Mouse (Mus musculus) embryo, embryonic 9.5 days (tissue): Measurements from ENCODE around the gene Atp1a3.

Experiments
- DNase-seq: peaks from one replicate; pipeline ENCODE4 v3.0.0-alpha.2; 2017; ENCODE audit errors: extremely low spot score

The Atp1a3 gene

DNA sequence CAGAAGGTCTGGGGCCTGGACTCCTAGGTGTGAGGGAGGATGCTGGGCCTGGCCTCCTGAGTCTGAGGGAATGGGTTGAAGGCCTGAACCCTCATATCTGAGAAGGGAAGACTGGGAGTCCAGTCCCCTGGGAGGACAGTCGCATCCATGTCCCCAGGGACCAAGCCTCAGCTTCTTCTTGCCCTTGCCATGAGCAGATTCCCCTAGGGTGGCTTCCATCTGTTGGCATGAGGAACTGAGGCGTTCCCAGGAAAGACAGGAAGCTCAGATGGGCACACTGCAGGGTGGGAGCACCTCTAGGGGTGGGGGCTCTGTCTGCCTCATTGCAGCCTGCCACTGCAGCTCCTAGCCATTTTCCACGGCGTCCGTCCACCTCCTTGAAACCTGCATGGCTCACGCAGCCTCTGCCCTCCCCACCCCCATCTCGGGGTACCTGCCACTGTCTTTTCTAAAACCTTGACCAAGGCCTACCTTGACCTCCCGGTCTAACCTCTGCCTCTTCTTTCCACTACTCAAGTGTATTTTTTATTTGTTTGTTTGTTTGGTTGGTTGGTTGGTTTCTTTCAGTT lies 1.9 kb downstream of the Atp1a3 start:
- DNase-seq, result no peak

DNA sequence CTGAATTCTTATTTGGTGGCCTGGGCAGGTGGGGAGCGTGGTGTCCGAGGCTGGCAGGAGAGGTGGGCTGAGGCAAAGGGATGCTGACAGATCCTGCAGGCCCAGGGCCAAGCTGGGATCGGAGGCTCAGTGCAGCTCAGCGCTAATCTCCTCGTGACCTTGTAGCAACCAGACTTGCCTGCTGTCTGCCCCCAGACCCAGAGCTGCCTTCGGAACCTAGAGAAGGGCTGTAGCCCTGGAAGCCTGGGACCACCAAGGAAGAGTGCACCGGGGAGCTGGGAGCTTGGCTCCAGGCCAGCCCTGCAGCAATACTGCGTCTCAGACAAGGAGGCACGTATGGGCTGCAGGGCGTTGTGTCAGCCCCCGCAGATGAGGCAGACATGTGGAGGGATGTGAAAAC lies 2.5 kb downstream of the Atp1a3 start:
- DNase-seq, result no peak

DNA sequence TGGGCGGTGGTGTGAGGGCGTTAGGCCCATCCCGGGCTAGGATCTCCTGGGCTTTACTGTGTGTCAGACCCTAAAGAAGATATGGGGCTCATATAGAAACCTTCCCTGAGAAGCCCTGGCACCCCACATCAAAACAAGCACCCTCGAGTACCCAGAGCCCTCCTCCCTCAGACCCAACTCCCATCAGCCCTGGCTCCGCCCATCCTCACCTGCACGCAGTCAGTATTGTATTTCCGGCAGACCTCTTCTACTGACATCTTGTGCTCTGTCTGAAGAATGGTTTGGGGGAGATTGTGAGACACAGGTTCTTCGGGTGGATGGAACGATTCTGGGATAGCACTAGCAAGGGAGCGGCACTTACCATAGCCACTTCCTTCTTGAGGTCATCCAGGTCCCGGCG lies 5.0 kb downstream of the Atp1a3 start:
- DNase-seq, result no peak

DNA sequence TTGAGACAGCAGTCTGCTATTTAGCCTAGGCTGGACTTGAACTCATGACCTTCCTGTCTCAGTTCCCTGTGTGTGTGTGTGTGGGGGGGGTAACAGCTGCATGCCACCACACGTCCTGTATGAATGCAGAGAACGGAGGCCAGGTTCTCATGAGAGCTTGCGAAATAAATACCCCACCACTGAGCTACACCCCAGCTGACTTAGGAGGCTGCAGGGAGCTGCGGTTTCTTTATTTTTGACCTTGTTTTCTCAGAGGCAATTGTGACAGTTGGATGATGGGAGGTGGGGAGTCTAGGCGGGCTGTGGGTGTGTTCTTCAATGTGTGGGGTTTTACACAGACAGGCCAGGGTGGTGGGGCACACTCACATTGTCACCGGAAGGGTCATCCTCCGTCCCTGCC lies 5.5 kb downstream of the Atp1a3 start:
- DNase-seq, result no peak

DNA sequence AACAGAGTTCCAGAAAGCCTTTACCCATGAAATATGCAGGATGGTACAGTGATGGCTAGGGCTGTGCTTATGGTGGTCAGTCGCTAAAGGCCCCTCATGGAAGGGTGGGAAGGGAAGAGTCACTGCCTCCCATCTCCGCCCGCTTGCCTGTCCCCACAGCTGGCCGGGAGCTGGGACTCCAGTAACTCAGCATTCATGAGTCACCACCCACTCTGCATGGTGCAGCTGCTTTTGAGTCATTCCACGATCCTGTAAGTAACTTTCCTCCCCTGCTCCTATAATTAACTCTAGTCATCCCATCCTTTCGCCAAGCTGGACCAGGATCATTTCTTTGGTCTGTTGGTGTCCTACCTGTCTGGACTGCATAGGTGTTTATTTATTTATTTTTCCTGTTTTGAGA lies 12.7 kb downstream of the Atp1a3 start:
- no peak for DNase-seq

DNA sequence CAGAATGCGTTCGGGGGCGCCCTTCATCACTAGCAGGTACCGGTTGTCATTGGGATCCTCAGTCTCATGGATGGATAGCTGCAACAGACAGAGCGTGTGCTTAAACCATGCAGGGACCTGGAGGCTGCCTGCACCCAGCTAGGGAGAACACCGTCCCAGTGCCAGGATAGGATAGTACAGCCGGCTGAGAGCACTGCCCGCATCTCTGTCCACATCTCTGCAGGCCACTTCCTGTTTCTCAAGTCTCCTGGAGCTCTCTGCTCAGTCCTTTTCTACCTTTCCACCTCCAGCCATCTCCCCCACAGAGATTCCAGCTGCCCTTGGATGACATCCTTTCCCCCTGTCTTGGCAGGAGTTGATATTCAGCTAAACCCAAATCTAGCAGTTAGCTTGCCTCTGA lies 15.3 kb downstream of the Atp1a3 start:
- DNase-seq, result no peak

DNA sequence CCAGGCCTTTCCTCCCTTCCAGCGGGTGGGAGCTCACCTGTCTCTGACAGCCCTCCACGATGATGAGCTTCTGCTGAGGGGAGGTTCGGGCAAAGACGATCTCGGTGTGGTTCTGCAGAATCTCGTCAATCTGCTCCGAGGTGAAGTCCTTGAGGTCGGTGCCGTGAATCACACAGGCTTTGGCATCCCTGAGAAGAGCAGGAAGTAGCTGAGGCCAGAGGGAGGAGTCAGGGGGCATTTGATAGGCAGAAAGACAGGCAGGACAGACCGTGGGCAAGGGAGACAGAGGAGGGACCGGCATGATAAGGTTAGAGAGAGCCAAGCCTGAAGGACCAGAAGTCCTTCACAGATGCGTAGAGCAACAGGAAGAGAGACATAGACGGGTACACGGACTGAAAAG lies 17.8 kb downstream of the Atp1a3 start:
- no peak for DNase-seq

DNA sequence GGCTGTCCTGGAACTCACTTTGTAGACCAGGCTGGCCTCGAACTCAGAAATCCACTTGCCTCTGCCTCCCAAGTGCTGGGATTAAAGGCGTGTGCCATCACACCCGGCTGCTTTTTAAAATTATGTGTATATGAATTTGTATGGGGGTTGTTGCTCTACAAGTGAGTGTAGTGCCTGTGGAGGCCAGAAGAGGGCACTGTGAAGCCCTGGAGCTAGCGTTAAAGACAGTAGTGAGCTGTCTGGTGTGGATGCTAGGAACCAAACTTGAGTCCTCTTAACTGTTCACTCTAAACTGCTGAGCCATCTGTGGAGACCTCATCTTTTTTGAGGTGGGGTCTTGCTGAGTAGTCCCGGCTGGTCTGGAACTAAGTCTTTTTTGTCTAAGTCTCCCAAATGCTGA lies 20.0 kb downstream of the Atp1a3 start:
- DNase-seq, result no peak

DNA sequence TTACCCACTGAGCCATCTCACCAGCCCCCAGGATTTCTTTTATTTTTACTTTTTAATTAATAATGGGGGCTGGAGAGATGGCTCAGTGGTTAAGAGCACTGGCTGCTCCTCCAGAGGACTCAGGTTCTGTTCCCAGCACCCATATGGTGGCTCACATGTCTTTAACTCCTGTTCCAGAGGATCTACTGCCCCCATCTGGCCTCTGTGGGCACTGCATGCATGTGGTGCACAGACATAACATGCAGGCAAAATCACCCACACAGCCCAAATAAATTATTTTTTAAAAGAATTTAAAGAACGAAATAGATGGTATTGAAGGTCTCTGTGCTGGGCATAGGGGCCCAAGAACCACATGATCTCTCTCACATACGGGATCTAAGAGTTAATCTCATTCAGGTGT lies 21.5 kb downstream of the Atp1a3 start:
- no peak for DNase-seq

DNA sequence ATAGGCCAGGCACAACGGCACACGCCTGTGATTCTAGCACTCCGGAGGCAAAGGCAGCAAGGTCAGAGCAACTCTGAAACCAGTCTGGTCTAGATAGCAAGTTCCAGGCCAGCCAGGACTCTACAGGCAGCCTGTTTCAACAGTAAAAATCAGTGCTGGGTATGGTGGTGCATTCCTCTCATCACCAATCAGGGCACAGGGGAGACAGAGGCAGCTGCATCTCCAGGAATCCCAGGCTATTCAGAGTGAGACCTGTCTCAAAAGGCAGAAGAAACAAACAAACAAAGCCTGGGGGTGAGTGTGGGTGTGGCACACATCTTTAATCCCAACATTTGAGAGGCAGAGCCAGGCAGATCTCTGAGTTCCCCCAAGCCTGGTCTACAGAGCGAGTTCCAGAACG lies 22.4 kb downstream of the Atp1a3 start:
- DNase-seq, result no peak

DNA sequence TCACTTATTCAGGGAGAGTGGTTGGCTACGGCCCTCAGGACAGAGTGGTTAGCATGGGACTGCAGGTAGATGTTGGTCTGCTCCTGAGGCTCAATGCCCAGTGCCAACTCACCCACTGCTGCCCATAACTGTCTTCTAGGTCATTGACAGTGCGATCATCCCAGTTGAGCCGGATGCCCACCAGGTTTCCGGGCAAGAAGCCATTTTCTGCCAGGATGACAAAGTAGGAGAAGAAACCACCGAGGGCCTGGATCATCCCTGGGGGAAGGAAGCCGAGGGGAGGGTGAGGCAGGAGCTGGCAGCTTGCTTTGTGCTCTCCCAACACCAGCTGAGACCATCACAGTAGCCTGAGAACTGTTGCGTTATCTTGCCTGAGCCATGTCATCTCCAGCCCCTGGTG lies 25.3 kb downstream of the Atp1a3 start:
- DNase-seq, result no peak

DNA sequence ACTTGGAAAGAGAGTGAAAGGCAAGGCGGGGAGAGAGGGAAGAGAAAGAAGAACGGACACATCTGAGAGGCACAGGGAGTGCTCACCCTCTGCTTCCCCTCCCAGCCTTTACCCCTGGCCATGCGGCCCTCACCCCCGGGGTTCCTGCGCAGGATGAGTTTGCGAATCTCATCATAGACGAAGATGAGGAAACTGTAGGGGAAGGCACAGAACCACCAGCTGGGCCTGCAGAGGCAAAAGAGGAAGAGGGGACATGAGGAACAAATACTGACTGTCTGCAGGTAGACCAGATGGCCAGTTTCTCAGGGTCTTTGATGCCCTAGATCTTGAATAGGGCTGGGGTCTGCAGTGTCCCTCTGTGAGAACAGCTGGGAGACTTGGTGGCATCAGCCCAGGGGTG lies 27.0 kb downstream of the Atp1a3 start:
- DNase-seq, result no peak

DNA sequence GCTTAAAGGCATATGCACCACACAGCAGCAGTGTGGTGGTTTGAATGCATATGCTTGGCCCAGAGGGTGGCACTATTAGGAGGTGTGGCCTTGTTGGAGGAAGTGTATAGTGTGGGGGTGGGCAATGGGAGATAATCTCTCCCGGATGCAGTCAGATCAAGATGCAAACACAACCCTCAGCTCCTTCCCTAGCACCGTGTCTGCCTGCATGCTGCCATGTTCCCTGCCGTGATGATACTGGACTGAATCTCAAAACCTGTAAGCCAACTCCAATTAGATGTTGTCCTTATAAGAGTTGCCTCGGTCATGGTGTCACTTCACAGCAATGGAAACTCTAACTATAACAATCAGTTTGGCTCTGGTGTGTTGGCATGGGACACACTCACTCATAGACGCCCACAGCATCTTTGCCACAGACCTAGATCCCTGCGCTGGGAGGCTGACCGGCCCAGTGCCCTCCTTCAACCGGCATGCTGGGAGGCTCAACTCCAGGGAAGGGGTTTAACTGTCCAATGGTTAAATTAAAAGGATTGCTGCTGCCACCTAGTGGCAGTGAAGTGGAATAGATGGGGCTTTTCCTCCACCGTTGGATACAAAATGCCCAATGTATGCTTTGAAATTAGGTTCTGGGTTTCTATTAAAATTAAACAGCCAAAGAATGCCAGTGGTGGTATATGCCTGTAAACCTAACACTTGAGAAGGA lies 30.7 kb downstream of the Atp1a3 start:
- DNase-seq, result peak; percentile 51

DNA sequence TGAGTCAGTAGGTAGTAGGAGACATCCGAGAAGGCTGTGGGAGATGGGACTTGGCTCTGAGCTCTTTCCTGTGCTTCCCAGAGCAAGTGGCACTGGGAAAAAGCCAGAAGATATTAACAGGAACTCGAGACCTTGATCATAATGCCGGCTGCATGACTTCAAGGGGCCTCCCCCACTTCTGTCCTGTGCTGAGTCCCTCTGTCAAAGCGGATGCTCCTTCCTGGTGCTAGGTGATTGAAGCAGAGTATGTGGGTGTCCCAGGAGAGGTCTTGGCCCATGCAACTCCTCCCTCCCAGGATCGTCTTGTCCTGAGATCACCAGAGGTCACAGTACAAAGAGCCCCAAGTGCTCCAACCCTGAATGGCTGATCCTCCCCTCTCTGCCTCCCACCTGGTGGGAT lies 31.9 kb downstream of the Atp1a3 start:
- no peak for DNase-seq

DNA sequence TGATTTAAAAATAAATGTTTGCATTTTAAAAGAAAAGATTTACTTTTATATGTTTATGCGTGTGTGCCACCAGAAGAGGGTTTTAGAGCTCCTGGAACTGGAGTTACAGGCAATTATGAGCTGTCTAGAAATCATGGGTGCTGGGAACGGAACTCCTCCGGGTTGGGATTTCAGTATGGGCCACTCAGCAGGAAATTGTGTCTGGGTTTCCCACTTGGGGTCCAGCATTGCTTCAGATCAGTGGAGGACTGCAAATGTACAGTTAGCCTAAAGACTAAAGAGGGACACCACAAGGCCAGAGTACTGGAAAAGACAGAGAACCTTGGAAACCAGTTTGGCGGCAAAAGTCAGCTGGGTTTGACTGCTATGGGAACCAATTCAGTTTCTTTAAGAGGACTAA lies 32.5 kb downstream of the Atp1a3 start:
- DNase-seq, result no peak

DNA sequence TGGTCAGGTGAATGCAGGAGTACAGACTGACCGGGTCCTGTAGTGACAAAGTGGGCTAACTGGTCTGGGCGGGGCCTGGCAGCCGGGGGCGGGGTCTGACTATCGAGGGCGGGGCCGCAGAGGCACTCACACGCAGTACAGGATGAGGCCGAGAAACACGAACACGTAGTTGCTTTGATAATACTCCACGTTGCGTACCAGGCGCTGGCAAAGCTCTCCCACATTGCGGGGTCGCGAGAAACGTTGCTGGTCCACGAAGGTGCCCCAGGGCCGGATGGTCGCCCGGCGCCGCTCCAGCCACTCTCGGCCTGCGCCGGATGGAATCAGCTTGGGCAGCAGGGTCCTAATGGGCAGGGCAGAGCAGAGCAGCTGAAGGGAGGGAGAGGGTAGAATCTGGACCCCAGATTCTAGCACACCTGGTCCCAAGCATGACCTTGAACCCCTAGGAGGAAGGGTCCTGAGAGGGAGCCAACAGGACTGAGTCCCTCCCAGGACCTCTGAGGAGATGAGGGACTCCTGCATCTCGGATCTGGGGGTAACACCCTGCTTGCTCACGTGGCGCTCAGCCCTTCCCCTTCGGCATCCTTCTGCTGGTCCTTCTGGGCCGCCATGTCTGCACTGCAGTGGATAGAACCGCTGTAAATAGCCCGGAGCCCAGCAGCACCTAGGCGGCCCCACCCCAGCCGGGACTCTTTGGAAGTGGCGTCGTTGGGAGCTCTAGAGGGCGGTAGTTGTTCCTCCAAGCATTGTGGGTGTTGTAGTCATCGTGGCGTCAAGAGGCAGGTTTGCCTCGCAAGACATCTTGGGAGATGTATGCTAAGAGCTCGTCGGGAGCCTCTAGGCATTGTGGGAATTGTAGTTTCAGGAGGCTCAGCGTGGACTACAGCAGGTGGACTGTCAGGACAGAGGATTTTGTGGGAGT lies 33.5 kb downstream of the Atp1a3 start, which contains the start of gene Rabac1:
Gene Rabac1 (minus strand): TSS at position 783 of the 922 bp plus-strand sequence.
- DNase-seq, result peak; percentile 89

DNA sequence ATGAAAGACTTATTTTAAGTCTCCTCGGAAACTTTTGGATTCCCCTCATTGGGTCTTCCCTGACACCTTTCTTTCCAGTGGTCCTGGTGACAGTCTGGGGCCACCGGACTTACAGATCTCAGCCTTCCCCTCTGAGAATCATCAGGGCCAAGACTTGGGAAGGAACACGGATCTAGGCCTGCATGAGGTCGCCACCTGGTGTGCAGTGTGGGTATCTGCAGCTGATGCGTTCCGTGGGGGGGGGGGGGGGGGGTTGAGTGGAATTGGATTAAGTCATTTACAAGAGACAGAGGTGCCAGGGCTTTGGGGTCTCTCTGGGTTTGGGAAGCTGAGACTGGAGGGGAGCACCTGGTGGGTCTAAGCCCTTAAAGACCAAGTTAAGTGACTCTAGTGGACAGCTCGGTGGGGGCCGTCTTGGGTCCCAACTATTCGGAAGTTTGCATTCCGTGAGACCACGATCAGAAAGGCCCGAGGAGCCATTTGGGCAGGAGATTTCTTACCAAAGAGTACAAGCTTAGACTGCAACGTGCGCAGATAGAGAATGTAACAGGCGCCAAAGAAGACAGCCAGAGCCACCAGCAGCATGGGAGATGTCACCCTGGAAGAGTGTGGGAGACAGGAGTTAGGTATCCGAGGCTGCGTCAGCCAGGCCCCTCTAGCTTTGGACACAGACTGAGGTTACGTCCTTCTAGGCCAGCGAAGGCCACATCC lies 34.3 kb downstream of the Atp1a3 start:
- DNase-seq, result peak; percentile 70

DNA sequence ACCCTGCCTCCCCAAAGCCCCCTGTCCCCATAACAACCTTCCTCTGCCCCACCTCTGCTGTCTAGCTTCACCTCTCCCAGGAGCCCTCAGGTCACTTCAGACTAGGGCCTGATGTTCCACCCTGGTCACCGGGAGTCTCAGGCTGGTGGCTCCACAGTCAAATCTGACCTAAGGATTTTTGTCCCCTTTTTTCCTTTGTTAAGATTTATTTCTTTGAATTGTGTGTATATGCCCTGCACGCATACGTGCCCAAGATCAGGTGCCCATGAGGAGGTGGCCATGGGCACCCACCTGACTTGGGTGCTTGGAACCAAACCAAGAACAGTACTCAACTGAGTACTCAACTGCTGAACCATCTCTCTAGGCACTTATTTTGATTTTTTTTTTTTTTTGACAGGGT lies 35.4 kb downstream of the Atp1a3 start:
- DNase-seq, result no peak

DNA sequence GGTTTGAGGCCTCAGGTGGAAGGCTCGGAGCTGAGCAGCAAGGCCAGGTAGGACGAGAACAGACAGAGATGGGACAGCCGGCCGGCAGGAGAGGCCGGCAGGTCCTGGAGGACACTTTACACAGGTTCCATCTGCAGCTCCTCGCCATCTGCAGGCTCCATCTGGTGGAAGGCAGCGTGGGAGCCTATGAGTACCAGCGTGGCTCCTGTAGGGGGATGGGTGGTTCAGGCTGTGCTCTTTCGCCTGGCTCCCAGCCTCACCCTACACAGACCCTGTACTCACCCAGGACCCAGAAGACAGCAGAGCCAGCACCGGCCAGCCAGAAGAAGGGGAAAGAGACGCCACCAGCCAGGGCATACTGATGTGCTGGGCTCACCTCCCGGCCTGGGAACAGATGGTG lies 36.0 kb downstream of the Atp1a3 start:
- DNase-seq, result no peak

DNA sequence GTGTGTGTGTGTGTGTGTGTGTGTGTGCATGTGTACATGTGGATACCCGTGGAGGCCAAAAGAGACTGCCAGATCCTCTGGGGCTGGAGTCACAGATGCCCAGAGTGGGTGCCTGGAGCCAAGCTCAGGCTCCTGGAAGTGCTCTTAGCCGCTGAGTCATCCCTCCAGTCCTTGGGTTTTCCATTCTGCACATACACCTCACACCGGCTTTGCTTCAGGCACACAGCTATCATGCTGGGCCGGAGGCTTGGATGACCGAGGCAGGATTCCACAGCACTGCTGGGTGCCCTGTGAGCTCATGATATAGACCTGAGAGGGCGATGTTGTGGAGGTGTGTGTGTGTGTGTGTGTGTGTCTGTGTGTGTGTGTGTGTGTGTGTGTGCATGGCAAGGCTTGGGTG lies 37.3 kb downstream of the Atp1a3 start:
- no peak for DNase-seq

DNA sequence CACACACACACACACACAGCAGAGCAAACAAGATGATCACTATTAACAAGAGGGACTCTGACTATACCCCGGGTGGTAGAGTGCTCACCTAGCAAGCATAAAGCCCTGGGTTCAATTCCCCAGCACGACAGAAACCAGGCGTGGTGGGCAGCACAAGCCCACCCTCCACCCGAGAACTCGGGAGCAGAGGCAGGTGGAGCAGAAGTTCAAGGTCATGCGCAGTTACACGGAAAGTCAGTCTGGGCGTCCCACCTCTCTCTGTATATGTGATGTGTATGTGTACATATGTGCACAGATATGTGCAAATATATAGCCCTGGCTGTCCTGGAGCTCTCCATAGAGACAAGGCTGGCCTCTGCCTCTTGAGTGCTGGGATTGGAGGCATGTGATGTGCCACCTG lies 37.8 kb downstream of the Atp1a3 start:
- DNase-seq, result no peak

DNA sequence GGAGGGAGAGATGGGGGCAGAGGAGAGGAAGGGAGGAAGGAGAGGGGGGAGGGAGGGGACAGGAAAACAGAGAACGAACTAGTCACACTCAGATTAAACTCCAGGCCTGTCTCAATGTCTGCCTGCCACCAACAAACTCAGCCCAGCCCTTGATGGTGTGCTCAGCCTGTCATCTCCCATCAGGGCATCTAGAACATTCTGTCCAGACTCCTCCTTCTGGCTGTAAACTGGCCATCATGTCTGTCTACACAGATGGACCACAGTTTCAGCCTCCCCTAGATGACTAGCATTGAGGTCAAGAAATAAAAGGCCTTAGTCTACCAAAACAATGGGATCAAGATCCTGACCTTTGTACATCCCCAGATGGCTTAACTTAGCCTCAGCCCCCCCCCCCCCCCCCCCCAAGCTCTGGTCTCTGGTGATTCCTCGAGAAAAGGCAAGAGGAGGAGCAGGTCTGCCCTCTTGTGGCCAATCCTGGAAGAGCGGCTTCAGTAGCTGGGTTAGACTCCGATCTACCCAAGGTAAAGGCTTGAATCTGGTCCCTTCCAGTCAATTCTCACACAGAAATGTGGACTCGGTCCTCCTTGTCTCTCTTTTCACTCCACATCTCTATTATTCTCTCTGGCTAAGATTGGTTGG lies 40.7 kb downstream of the Atp1a3 start:
- DNase-seq, result peak; percentile 83
